Mouse (Mus musculus) c-Kit-negative CD71-positive TER-119-positive erythroid progenitor cells, embryonic 14.5 days (primary cell): ENCODE results near the gene Gm49387.

Source experiments
- DNase-seq: peaks from one replicate; pipeline ENCODE4 v3.0.0-alpha.2; 2013; ENCODE audit warnings: low read depth, low spot score

The Gm49387 gene

DNA sequence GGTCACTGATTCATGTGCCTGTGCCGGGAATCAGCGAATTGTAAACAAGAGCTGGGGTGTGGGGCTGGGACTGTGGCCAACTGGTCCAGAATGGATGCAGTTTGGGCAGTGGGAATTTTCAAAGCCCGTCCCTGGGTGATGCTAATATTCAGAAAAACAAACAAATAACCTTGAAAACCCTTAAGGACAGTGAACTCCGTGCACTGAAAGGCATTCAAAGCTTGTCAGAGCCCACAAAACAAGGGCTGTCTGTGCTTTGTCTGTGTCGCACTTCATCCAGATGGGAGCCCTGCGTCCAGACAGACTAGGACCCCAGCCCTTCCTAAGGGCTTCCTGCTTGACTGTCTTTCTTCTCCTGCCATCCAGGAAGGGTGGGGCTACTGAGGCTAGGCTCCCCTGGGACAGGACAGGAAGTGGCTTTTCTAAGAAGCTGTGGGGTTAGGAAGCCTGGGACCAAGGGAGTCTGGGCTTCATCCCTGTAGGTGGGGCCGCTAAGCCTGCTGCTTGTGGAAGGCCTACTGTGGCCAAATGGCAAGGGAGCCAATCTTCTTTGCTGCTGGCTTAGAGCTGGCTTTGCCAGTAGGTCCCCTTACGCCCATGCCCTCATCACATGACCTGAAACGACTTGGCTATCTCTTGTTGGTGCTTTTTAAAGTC lies 22.0 kb upstream of the Gm49387 start:
- no peak for DNase-seq

- no peak for DNase-seq
These were observed 21.2 kb upstream of the Gm49387 start for GRCm38 (mm10) chr14:31661671-31662554.

DNA sequence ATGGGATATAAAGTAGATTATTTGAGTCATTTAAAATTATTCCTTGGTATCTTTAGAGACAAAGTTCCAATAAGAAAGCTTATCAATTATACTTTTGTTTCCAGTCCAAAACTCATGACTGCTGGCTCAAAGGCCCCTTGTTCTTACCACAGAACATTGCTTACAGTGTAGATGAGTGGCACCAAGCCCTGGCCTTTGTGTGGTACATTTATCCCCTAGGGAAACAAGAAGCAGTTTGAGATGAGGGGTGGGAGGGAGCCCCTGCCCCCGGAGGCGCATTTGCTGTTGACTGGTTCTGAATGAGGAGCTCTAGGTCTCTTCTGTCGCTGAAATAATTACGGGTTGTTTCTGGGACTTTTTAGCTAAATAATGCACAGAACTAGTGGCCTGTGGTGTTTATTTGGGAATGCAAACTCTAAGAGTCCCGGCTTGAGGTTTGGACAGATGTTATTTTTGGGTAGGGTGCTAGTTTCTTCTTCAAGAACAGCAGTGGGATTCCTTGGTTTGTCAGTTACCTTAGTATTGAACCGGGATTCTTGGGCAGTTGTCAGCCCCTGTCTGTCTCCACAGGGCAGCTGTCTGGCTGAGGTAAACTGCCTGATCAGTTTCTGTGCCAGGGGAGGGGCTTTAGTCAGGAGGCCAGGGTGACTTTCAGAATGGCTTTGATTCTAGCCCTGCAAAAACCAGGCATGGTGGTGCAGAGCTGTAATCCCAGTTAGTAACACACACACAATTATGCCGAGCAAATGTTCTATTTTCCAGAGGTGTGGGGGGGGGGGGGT lies 19.8 kb upstream of the Gm49387 start:
- DNase-seq = no peak

DNA sequence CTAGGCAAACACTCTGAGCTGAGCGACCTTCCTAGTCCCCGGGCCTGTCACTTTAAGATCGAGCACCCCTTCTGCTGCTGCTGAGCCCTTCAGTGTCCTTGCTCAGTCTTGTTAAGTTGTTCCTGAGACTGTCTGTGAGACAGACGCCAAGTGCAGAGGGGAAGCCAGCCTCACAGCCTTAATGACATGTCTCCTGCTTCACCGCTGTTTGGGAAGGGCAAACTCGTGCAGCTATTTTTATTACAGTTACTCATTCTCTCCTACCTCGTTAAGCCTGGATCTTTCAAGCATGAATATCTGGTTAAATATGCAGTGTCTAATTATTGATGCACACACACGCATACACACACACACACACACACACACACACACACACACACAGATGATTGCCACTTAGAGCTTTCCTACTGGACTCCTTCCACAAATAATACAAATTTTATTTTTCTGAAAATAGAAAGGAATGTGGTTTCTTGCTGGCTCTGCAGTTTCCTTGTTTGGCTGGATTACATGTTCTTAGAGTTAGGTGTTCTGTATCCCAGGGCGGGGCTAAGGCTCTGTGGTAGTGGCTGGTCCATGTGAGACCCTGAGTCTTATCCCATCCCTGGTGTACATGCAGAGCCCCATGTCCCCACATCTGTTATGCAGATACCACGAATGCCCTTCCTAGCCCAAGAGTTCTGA lies 19.0 kb upstream of the Gm49387 start:
- no peak for DNase-seq

DNA sequence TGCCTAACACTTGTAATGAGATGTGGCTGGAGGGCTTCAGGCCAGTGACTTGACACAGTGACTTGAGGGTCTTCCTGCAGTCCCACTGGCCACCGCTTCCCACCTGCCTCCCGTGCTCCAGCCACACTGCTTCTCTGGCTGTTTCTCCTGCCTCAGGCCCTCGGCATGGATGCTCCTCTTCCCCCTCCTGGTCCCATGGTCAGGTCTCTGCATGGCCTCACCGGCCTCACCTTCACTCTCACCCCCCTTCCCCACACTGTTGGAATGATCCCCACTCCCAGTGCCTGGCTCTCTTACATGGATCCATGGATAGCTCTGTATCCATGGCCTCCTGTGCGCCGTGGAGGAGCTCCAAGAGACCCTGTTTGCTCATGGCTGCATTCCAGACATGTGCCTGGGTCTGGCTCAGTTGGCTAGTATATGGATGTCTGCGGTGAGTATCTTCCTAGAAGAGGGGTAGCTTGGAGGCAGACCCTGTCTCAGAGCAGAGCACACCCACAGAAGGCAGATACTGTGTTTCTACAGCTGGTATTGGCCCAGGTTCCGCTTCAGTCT lies 17.5 kb upstream of the Gm49387 start:
- DNase-seq = no peak

GRCm38 (mm10) chr14:31656857-31657645 lies 16.4 kb upstream of the Gm49387 start:
- DNase-seq = no peak

DNA sequence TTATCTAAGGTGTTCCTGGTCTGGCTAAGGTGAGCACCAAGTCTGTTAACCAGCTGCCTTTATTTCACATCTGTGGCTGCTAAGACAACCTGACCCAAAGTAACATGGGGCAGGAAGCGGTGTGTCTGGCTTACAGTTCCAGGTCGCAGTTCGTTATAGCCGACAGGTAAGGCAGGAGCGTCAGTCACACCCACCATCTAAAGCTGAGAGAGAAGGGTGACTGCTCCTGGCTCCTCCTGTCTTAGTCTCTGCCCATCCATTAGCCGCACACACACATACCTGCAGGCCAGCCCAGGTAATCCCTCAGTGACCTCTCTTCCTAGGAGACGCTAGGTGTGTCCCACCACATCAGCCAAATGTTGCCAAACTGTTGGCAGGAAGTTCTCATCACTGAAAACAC lies 15.7 kb upstream of the Gm49387 start:
- DNase-seq = no peak

- DNase-seq = no peak
These were observed 14.7 kb upstream of the Gm49387 start for GRCm38 (mm10) chr14:31655406-31655805.

GRCm38 (mm10) chr14:31654816-31655215 lies 14.1 kb upstream of the Gm49387 start:
- DNase-seq = no peak

DNA sequence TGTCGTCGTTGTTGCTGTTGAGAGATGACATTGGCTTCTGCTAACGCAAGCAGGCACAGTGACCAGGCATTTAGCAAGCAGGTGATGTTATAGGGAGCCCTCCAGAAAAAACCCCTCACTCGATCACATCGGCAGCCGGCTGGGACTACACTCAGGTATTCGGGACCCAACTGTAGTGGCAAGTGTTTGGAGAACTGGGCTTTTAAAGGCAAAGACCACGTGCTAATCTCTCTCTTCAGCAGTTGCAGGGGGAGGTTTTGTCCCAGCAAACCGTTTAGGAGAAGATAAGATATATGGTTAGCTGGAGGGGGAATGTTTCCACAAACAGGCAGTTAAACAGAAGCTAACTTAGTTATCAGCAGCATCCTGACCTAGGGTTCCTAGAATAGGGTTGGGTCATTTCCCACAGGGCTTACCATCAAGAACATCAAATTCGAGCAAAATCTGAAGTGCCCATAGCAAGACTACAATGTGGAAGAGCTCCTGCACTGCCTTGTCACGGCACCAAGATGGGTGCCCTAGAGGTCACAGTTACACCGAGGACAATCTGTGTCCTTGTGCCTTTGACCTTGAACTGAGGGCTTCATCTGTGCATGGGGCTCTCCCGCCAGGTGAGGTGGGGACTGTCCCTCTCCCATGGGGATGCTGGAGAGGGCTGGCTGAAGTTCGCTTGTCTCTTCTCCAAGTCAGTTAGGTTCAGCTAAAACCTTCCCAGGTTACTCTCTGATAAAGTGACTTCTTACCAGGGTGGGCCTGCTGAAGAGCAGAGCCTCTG lies 12.6 kb upstream of the Gm49387 start:
- DNase-seq = no peak

DNA sequence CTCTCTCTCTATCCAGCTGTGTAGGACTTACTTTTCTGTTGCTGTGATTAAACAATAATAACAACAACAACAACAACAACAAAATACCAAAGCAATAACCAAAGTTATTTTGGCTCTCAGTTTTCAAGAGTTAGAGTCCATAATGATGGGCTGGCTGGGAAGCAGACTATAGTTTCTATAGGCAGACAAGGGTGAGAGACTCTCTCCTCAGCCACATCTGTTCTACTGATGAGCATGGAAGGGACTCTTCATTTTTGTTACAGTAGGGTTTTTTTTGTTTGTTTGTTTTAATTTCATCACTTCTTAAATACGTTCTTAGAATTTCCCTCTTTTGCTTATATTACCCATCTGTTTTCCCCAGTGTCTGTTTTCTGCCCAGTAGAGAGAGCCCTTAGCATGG lies 11.9 kb upstream of the Gm49387 start:
- DNase-seq = no peak

DNA sequence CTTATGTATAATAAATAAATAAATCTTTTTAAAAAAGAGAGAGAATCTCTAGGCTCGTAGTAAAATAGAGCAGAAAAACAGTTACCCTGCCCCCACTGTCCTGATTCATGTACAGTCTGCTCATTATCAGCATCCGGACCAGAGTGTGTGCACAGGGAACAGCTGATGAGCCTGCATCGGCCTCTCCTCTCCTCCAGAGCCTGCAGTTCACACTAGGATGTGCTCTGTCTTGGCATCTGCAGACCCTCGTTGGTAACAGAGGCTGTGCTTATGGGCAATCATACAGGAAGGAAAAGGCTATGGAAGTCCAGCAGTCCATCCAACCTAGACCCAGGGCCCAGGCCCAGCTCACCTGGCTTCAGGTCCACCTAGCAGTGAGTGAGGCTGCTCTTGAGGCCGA lies 11.4 kb upstream of the Gm49387 start:
- no peak for DNase-seq

DNA sequence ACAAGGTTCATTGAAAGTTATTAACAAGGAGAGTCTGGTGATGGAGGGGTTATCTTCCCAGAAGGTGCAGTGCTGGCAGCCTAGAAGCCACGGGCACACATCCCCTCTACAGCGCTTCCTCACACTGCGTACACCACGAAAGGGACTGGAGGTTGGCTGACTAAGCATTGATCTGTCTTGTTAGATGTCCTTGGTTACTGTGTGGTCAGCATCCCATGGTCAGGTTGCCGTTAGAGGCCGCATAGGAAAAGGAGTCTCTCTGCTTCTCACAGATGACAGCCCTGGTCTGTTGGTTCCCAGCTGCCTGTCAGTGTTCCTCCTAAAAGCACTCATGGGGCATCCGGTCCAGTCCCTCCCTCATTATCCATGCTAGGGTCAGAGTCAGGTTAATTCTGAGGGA lies 10.5 kb upstream of the Gm49387 start:
- DNase-seq = no peak

GRCm38 (mm10) chr14:31650347-31650746 lies 9.7 kb upstream of the Gm49387 start:
- DNase-seq = no peak

- no peak for DNase-seq
These were observed 7.3 kb upstream of the Gm49387 start for GRCm38 (mm10) chr14:31647991-31648390.

DNA sequence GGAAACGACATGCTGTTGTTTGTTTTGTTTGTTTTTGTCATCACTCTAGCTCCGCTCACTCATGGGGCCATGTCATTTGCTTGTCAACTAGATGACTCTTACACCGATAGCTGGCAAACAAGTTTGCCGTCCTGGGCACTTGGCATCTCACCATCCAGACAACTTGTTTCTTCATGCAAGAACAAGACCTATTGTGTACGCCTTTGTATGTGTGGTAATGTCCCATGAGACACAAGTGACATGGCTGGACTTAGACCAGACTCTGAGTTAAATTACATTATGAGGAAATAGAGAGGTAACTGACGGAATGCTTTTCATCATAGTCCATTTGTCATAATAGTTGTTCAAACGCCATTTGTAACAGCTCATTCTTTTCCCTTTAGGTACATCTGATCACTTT lies 5.2 kb upstream of the Gm49387 start:
- no peak for DNase-seq

- no peak for DNase-seq
These were observed 4.4 kb upstream of the Gm49387 start for GRCm38 (mm10) chr14:31644931-31645547.

- DNase-seq = no peak
These were observed 3.6 kb upstream of the Gm49387 start for GRCm38 (mm10) chr14:31644183-31644830.
